Mouse (Mus musculus): ENCODE results near the gene Tbkbp1.

- TF ChIP-seq CTCF (IDR thresholded peaks at IDR 0.05; ENCODE audit: low read depth, low read length): no peak
- TF ChIP-seq TAL1 (conservative IDR thresholded peaks at IDR 0.05; ENCODE audit: low read depth, low read length): no peak
- no peak for TF ChIP-seq POLR2AphosphoS5 (IDR thresholded peaks at IDR 0.05; ENCODE audit: insufficient replicate concordance, low read depth, low read length)
- TF ChIP-seq GATA2 (IDR thresholded peaks at IDR 0.05; ENCODE audit: borderline replicate concordance, low read depth, low read length): no peak
Observed at GRCm38 (mm10) chr11:97126645-97127468, 24.4 kb downstream of the Tbkbp1 start.

Data from G1E (cell line).